ENCODE assay signal across 10 mouse cellular contexts in the genomic region with DNA sequence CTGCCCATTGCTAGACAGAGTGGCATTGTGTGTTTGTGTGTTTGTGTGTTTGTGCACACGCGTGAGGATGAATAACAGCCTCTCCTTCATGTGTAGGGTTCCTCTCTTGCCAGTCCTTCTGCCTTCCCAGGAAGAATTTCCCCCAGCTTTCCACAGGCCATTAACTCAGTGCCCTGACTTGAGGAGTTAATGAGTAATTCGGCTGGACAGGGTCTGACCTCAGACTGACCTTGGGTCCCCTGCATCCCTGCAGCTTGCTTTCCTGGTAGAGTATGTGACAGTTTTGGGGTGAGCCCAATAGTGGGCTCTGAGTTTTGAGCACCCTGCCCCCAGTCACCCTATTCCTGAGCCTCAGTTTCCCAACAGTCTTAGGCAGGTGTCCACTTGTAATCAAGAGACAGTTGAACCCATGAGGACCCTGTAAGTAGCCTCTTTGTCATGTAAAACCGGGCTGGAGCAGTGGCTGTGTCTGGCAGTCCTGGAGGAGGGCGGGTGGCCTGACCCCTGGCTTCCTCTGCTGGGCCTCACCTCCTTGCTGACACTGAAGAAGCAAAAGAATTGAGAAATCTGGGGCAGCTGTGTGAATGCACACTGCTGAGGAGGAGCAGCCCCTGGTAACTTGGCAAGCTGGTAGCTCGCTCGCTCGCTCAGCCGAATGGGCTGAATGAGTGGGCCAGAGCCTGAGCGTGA. TPM values are rescaled to one million over a fixed set of nuclear protein-coding genes. Genes with fewer than 3 reads are reported as not detected.
A peak's percentile ranks its signal among the peaks of the same experiment; 100 is the strongest.
DNase-seq lines count a peak whose midpoint lies in the region; ATAC-seq and TF ChIP-seq lines count a peak whose summit lies in the region.
"Had no signal": no experiment of that assay in that cellular context is flagged by ENCODE, and none has a peak within 500 bp of the region (broad histone marks: within the 10 kb centered on the region; RNA-seq: fewer than 3 reads in every experiment).

No protein-coding gene starts in this region.

- no peaks in the 10 kb centered on the region for H3K27me3 ChIP-seq in forebrain, embryonic 12.5 days
- no peaks in the 10 kb centered on the region for H3K27me3 ChIP-seq in forebrain, postnatal 0 days (ENCODE audit: insufficient read depth, low read length)
- H3K27me3 ChIP-seq in forebrain, embryonic 15.5 days = no peaks in the 10 kb centered on the region
- no peaks in the 10 kb centered on the region for H3K27me3 ChIP-seq in limb, embryonic 15.5 days

- 0 out of 2 replicates have a peak, but pooled peaks cover 3% of the 10 kb centered on the region for H3K36me3 ChIP-seq in forebrain, embryonic 12.5 days (replicated peaks)
- no peaks in the 10 kb centered on the region for H3K36me3 ChIP-seq in forebrain, postnatal 0 days (ENCODE audit: insufficient read depth)
- H3K36me3 ChIP-seq in forebrain, embryonic 15.5 days = no peaks in the 10 kb centered on the region
- H3K36me3 ChIP-seq in limb, embryonic 15.5 days = no peaks in the 10 kb centered on the region

- ATAC-seq in forebrain, embryonic 12.5 days (ENCODE audit: low FRiP score) = no peak
- ATAC-seq in forebrain, postnatal 0 days = no peak
- no peak for ATAC-seq in forebrain, embryonic 15.5 days (replicated peaks)
- no peak for ATAC-seq in limb, embryonic 15.5 days (ENCODE audit: insufficient number of reproducible peaks, low FRiP score, low TSS enrichment, low read depth)
- ATAC-seq in CD4-positive, CD25-positive, alpha-beta regulatory T cell, adult 4 months = no peak

- H3K4me3 ChIP-seq in forebrain, embryonic 12.5 days (replicated peaks) = no peak overlapping the region
- no peak overlapping the region for H3K4me3 ChIP-seq in forebrain, postnatal 0 days (ENCODE audit: low read depth, low read length)
- no peak overlapping the region for H3K4me3 ChIP-seq in forebrain, embryonic 15.5 days
- no peak overlapping the region for H3K4me3 ChIP-seq in limb, embryonic 15.5 days

- H3K4me1 ChIP-seq in forebrain, embryonic 12.5 days = peaks cover 29% of the 10 kb centered on the region
- H3K4me1 ChIP-seq in forebrain, postnatal 0 days (ENCODE audit: insufficient read depth) = no peaks in the 10 kb centered on the region
- H3K4me1 ChIP-seq in forebrain, embryonic 15.5 days = peaks cover 24% of the 10 kb centered on the region
- peaks cover 34% of the 10 kb centered on the region for H3K4me1 ChIP-seq in limb, embryonic 15.5 days

- no peak for DNase-seq in forebrain, postnatal 0 days
- DNase-seq in ES-CJ7 (ENCODE audit: low read depth, low spot score) = peak; percentile 74
- DNase-seq in thymus, postnatal 14 days = no peak
- no peak for DNase-seq in layer of hippocampus, adult 11-12 months (ENCODE audit: low spot score)
- DNase-seq: cerebellum, postnatal 36 days; right cerebral cortex, postnatal 4 days had no signal

- no peak for TF ChIP-seq CTCF in forebrain, postnatal 0 days (IDR thresholded peaks at IDR 0.05; ENCODE audit: low read depth)

- H3K9ac ChIP-seq in forebrain, embryonic 12.5 days = no peak overlapping the region
- no peak overlapping the region for H3K9ac ChIP-seq in forebrain, postnatal 0 days
- no peak overlapping the region for H3K9ac ChIP-seq in forebrain, embryonic 15.5 days (replicated peaks)
- no peak overlapping the region for H3K9ac ChIP-seq in limb, embryonic 15.5 days

- WGBS in forebrain, embryonic 12.5 days = 38% methylated on average over 10 of the region's 10 CpGs
- WGBS in forebrain, postnatal 0 days = 55% methylated on average over 10 of the region's 10 CpGs
- whole genome bisulfite sequencing in forebrain, embryonic 15.5 days = 44% methylated on average over 10 of the region's 10 CpGs
- 64% methylated on average over 10 of the region's 10 CpGs for WGBS in limb, embryonic 15.5 days

- no peak overlapping the region; the same call in 1 of the 2 replicates for H3K4me2 ChIP-seq in forebrain, embryonic 12.5 days
- no peak overlapping the region for H3K4me2 ChIP-seq in forebrain, postnatal 0 days (ENCODE audit: low read depth)
- H3K4me2 ChIP-seq in forebrain, embryonic 15.5 days (replicated peaks) = no peak overlapping the region
- no peak overlapping the region for H3K4me2 ChIP-seq in limb, embryonic 15.5 days

- peak overlapping the region; percentile 89; the same call in 1 of the 2 replicates for H3K27ac ChIP-seq in forebrain, embryonic 12.5 days
- no peak overlapping the region for H3K27ac ChIP-seq in forebrain, postnatal 0 days (ENCODE audit: low read depth, low read length)
- H3K27ac ChIP-seq in forebrain, embryonic 15.5 days (replicated peaks) = 0 out of 2 replicates have a peak overlapping the region, but pooled peaks have one; percentile 11
- peak overlapping the region; percentile 87 for H3K27ac ChIP-seq in limb, embryonic 15.5 days

- H3K9me3 ChIP-seq in forebrain, embryonic 12.5 days = peaks cover 25% of the 10 kb centered on the region
- no peaks in the 10 kb centered on the region for H3K9me3 ChIP-seq in forebrain, postnatal 0 days (ENCODE audit: low read length)
- H3K9me3 ChIP-seq in forebrain, embryonic 15.5 days = no peaks in the 10 kb centered on the region
- no peaks in the 10 kb centered on the region for H3K9me3 ChIP-seq in limb, embryonic 15.5 days

RNA-seq across cellular contexts. Expression of a gene that starts 43.5 kb away (rescaled TPM):
- polyA plus RNA-seq in forebrain, embryonic 12.5 days (2016; fragmentation: Nextera tagmentation; extraction: Ambion mirVana) = 4.2 and 4.5 TPM in 2 replicates
- total RNA-seq in forebrain, postnatal 0 days (2014; rRNA removed) = 0.77 and 1.8 TPM in 2 replicates
- polyA plus RNA-seq in forebrain, postnatal 0 days (2015; fragmentation: Nextera tagmentation; extraction: Ambion mirVana) = 1.4 and 1.5 TPM in 2 replicates
- 2.6 and 3.7 TPM in 2 replicates for polyA plus RNA-seq in forebrain, embryonic 15.5 days (2015; fragmentation: Nextera tagmentation; extraction: Ambion mirVana)
- 2.4 and 3.1 TPM in 2 replicates for polyA plus RNA-seq in limb, embryonic 15.5 days (2015; fragmentation: Nextera tagmentation; extraction: Ambion mirVana)
- polyA plus RNA-seq in CD4-positive, CD25-positive, alpha-beta regulatory T cell, adult 4 months (2017; shearing (Covaris generic)) = under 1 TPM in 1 of 2 experiments, not detected in 1; 0.62 TPM

RNA-seq across cellular contexts. Expression of a gene that starts 47.6 kb away (rescaled TPM):
- 101 and 104 TPM in 2 replicates for polyA plus RNA-seq in forebrain, embryonic 12.5 days (2016; fragmentation: Nextera tagmentation; extraction: Ambion mirVana)
- total RNA-seq in forebrain, postnatal 0 days (2014; rRNA removed) = 87.6 and 105 TPM in 2 replicates
- 106 and 107 TPM in 2 replicates for polyA plus RNA-seq in forebrain, postnatal 0 days (2015; fragmentation: Nextera tagmentation; extraction: Ambion mirVana)
- polyA plus RNA-seq in forebrain, embryonic 15.5 days (2015; fragmentation: Nextera tagmentation; extraction: Ambion mirVana) = 117 and 131 TPM in 2 replicates
- polyA plus RNA-seq in limb, embryonic 15.5 days (2015; fragmentation: Nextera tagmentation; extraction: Ambion mirVana) = 86.3 and 89.5 TPM in 2 replicates
- polyA plus RNA-seq in CD4-positive, CD25-positive, alpha-beta regulatory T cell, adult 4 months (2017; shearing (Covaris generic)) = 10 to 100 TPM; 30.5 to 44.9 TPM
